Mouse (Mus musculus) lung, adult 2 months (tissue): ENCODE results near the gene Ccl17. TPM values are rescaled to one million over a fixed set of nuclear protein-coding genes. Genes with fewer than 3 reads are reported as not detected.
"Not testable (repeated sequence)": the region's sequence is repeated elsewhere in the genome, so short reads cannot be mapped to it uniquely, and the experiment has no call there.

Experiments used
- DNase-seq: peaks from one replicate; pipeline ENCODE4 v3.0.0; 2022
- H3K4me1 ChIP-seq: fragments of 200-500 bp; 2 replicates; pipeline ENCODE4 v1.6.1; 2011; ENCODE audit warnings: low read length; ENCODE audit not compliant: control insufficient read depth, insufficient read depth
- H3K4me3 ChIP-seq: fragments of 200-500 bp; replicated peaks from 2 replicates; pipeline ENCODE3; 2011; ENCODE audit warnings: low read depth, mild to moderate bottlenecking, control low read depth, low read length; ENCODE audit errors: extremely low read depth
- CTCF ChIP-seq: fragments of 200-500 bp; IDR thresholded peaks from 2 replicates; pipeline ENCODE4 v1.5.1; 2011; ENCODE audit warnings: mild to moderate bottlenecking, low read length, control low read depth; ENCODE audit not compliant: insufficient read depth
- POLR2A ChIP-seq: fragments of 200-500 bp; IDR thresholded peaks from 2 replicates; pipeline ENCODE4 v1.6.1; 2011; ENCODE audit warnings: low read depth, mild to moderate bottlenecking, control low read depth, low read length, borderline replicate concordance; ENCODE audit errors: extremely low read depth
- WGBS: fragments of 180-500 bp; shearing (Covaris S2); methylation state at CpG from one replicate; pipeline ENCODE4 v1.1.7; 2018; 5-methylcytosine and 5-hydroxymethylcytosine counted together
- polyA plus RNA-seq: library from polyadenylated mRNA; depleted of rRNA; stranded (reverse); fragments of >200 nt; gene quantifications from 2 replicates; pipeline ENCODE4 v1.2.3, GENCODE M21; 2012; rRNA removed

Ccl17 gene
- polyA plus RNA-seq, 1 experiment, result 6.4 TPM

DNA sequence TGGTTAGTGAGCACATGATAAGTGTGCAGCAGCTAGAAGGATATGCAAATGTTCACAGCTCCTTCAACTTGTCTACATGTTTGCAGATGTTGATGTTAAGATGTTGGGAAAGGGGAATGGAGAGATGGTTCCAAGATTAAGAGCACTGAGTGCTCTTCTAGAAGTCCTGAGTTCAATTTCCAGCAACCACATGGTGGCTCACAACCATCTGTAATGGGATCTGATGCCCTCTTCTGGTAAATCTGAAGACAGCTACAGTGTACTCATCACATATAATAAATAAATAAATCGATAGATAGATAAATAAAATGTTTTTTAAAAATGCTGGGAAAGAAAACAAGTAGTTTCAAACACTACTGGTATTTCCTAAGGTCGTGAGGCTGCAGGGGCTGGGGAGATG is 30.9 kb downstream of the Ccl17 start:
- no peak for DNase-seq
- H3K4me3 ChIP-seq, result no peak overlapping the region
- 39% methylated on average over 2 of the region's 2 CpGs for WGBS
- H3K4me1 ChIP-seq, result no peaks in the 10 kb centered on the region; the same call in 1 of the 2 replicates
- TF ChIP-seq POLR2A, result no peak
- TF ChIP-seq CTCF, result no peak

DNA sequence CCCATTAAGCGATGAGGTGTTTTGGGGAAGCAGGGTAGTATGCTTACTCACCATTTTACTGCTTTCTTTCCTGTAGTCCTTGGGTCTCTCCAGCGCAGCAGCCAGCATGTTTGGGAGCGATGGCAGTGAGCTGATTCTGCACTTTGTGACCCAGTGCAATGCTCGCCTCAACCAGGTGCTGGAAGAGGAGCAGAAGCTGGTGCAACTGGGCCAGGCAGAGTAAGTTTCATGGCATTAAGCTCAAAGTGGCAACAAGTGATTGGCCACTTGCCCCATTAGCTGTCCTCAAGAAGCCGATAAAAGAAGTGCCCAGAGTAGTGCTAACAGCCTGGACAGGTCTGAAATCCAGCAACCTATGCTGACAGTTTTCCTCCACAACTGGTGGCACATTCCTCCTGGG is 39.8 kb downstream of the Ccl17 start:
- 92% methylated on average over 5 of the region's 5 CpGs for WGBS
- no peak overlapping the region for H3K4me3 ChIP-seq
- no peak for TF ChIP-seq POLR2A
- no peak for TF ChIP-seq CTCF
- DNase-seq, result no peak
- H3K4me1 ChIP-seq, result no peaks in the 10 kb centered on the region

DNA sequence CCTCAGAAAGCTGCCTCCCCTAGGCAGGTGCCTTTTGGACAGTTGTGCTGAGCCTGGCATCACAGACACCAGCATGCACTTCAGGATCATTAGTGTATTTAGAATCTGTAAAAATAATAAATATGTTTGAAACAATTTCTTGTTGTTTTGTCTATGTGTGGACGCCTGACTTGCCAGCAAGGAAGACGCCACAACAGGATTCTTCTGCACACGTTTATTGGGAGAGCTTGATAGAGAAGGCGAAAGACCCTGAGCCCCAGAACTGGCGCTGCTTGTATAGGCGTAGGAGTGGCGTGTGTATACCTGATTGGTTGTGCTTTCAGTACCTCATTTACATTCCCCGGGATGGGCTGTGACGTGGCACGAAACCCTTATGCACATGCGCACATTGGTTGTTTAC is 44.5 kb downstream of the Ccl17 start:
- not testable (repeated sequence) for H3K4me3 ChIP-seq, DNase-seq, H3K4me1 ChIP-seq
- WGBS, result 89% methylated on average over 11 of the region's 11 CpGs

DNA sequence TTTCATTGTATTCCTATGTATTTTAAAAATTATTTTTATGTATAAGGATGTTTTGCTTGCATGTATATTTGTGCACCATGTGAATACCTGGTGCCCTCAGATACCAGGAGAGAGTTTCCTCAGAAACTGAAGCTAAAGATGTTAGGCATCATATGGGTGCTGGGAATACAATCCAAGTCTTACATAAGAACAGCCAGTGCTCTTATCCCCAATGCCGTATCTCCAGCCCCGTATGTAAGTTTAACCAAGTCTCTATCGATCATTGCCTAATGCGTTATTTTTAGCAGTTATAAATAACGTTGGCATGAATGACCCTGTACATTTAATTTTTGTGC is 46.7 kb downstream of the Ccl17 start:
- WGBS, result 27% methylated on average over 5 of the region's 5 CpGs
- no peak for TF ChIP-seq POLR2A
- TF ChIP-seq CTCF, result no peak
- Histone ChIP-seq H3K4me1 (no peaks in the 10 kb centered on the region), H3K4me3 (no peak overlapping the region)
- DNase-seq, result no peak

DNA sequence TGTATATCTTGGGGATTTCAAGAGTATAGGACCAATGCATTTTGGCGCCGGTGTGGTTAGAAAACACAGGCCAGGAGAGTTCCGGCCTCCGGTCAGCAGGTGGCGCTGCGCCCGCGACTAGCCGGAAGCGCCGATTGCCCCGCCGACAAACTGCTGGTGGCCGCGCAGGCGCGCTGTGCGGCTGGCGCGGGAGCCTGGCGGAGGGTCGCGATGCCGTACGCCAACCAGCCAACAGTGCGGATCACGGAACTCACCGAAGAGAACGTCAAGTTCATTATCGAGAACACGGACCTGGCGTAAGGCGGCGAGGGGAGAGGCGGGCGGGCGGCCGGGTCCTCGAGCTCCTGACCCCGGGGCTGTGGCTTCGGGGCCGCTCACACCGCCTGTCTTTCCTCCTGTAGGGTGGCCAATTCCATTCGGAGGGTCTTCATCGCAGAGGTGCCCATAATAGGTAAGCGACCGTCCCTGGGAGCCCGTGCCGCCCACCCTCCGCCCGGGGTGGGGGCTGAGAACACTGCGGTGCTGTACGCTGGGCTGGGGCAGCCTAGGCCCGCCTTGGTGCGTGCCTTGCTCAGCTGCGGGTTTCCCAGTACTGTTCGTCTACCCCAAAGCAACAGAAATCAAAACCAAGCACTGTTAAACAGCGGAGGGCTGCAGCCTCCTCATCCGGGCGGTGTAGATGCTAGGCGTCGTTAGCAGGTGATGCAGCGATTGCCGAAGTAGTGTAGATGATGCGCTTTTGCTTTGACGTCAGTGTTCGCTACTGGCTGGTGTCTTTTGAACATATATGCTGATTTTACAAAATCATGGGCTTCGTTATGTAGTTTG is 47.3 kb downstream of the Ccl17 start, which contains the start of gene Polr2c:
Polr2c (plus strand) TSS at position 105 of the 828 bp plus-strand sequence.
- Histone ChIP-seq H3K4me1 (no peaks in the 10 kb centered on the region), H3K4me3 (peak within 1 kb of the TSS; percentile 75)
- peak; percentile 90 for DNase-seq
- under 1% methylated on average over 68 of the region's 68 CpGs for WGBS
- TF ChIP-seq POLR2A (peak; percentile 79; the same call in 1 of the 2 replicates), CTCF (peak; percentile 56)

DNA sequence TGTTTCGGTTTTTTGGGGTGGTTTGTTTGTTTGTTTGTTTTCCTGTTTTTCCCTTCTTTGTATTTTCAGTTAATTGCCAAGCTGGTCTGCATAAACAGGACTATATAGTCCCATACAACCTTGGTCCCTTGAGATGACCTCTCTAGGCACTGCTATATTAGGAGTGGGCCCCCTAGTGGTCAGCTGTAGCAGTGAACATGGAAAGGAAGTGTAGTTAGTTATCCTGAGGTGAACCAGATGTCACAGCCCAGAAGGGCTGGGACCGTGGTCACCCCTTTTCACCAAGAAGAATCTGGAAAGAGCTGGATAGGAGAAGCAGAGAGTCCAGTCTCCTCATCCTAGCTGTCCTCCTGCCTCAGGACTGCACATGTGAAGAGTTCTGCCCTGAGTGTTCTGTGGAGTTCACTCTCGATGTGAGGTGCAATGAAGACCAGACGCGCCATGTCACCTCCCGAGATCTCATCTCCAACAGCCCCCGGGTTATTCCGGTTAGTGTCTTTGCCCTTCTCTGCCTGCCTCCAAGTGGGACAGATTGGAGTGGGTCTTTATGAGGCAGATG is 51.2 kb downstream of the Ccl17 start:
- H3K4me3 ChIP-seq, result no peak overlapping the region
- TF ChIP-seq CTCF, result peak; percentile 38
- TF ChIP-seq POLR2A, result no peak
- DNase-seq, result peak; percentile 58
- WGBS, result 71% methylated on average over 8 of the region's 8 CpGs
- no peaks in the 10 kb centered on the region for H3K4me1 ChIP-seq

Other genes starting within 250 kb of the Ccl17 start
- 5.3 and 7.8 TPM in 2 replicates for gene Rspry1, start 208.5 kb upstream of the Ccl17 start, polyA plus RNA-seq
- 13.6 and 17.1 TPM in 2 replicates for gene Fam192a, start 208.5 kb upstream of the Ccl17 start, polyA plus RNA-seq
- 104 and 126 TPM in 2 replicates for gene Arl2bp, start 143.9 kb upstream of the Ccl17 start, polyA plus RNA-seq
- 108 and 172 TPM in 2 replicates for gene Pllp, start 114.2 kb upstream of the Ccl17 start, polyA plus RNA-seq
- 11.8 and 11.9 TPM in 2 replicates for gene Ccl22, start 64.9 kb upstream of the Ccl17 start, polyA plus RNA-seq
- 65.8 and 132 TPM in 2 replicates for gene Cx3cl1, start 38.4 kb upstream of the Ccl17 start, polyA plus RNA-seq
- 123 and 158 TPM in 2 replicates for gene Coq9, start 27.9 kb downstream of the Ccl17 start, polyA plus RNA-seq
- gene Ciapin1, start 27.9 kb downstream of the Ccl17 start, polyA plus RNA-seq, result 22.9 and 27.8 TPM in 2 replicates
- 81.9 and 105 TPM in 2 replicates for gene Polr2c, start 47.0 kb downstream of the Ccl17 start, polyA plus RNA-seq
- gene Dok4, start 65.9 kb downstream of the Ccl17 start, polyA plus RNA-seq, result 39.6 and 46.4 TPM in 2 replicates
- 19.0 and 21.2 TPM in 2 replicates for gene Ccdc102a, start 107.6 kb downstream of the Ccl17 start, polyA plus RNA-seq
- 4.8 and 5.3 TPM in 2 replicates for gene Adgrg5, start 113.2 kb downstream of the Ccl17 start, polyA plus RNA-seq
- gene Adgrg1, start 164.3 kb downstream of the Ccl17 start, polyA plus RNA-seq, result 192 and 233 TPM in 2 replicates
- gene Adgrg3, start 207.2 kb downstream of the Ccl17 start, polyA plus RNA-seq, result 15.4 and 18.9 TPM in 2 replicates
- gene Drc7, start 244.7 kb downstream of the Ccl17 start, polyA plus RNA-seq, result 14.0 and 18.5 TPM in 2 replicates